Mouse (Mus musculus) forebrain, embryonic 11.5 days (tissue): ENCODE data around the gene Ddit4l. TPM values are rescaled to one million over a fixed set of nuclear protein-coding genes. Genes with fewer than 3 reads are reported as not detected.

ENCODE experiments used
- microRNA-seq: library from miRNA; unstranded; fragments of <30 nt; microRNA quantifications from one replicate; pipeline ENCODE4, GENCODE M21; 2016; ENCODE audit not compliant: insufficient number of aligned reads
- polyA plus RNA-seq: library from polyadenylated mRNA; unstranded; fragments of >200 nt; fragmentation: Nextera tagmentation; extraction: Ambion mirVana; gene quantifications from 2 replicates; pipeline ENCODE4 v1.2.1, GENCODE M21; 2014

The Ddit4l gene
- polyA plus RNA-seq, 1 experiment from 2014 or later: 11.9 TPM

Small RNA genes lying within 50 kb of the gene (microRNA-seq; reads per million reads assigned to microRNA genes)
- gene Gm22468: not detected

Other genes with a start within 250 kb of the Ddit4l start
- not detected in 2 replicates for gene Gm21962, start 49.9 kb downstream of the Ddit4l start, polyA plus RNA-seq
- 3,092 and 3,427 TPM in 2 replicates for gene H2afz, start 242.9 kb downstream of the Ddit4l start, polyA plus RNA-seq
- gene Dnajb14, start 246.1 kb downstream of the Ddit4l start, polyA plus RNA-seq: 10.7 and 11.2 TPM in 2 replicates